Mouse (Mus musculus): ENCODE results near the gene Acoxl. TPM values are rescaled to one million over a fixed set of nuclear protein-coding genes. Genes with fewer than 3 reads are reported as not detected.

The Acoxl gene
- polyA plus RNA-seq, 1 experiment: not detected

DNA sequence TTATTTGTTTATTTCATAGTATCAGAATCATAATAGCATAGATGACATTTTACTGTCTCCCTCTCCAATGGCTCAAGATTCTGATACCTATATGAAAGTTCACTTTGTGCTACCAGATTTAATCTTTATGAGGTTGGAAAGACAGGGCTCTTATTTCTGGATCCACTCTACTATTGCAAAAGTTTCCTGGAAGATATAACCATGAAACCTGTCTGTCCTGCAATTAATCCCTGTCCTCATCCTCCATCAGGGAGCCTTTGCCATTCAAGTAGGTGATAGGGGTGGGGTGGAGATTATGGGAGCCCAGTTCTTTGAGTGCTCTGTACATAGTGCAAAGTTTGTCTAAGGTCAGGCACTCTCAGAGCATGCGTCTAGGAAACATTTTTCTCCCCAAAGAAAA, 2.7 kb downstream of the Acoxl start:
- TF ChIP-seq GATA1 (IDR thresholded peaks at IDR 0.05; ENCODE audit: low read length): no peak
- no peak for TF ChIP-seq TAL1 (IDR thresholded peaks at IDR 0.05; ENCODE audit: low read length)
- Histone ChIP-seq H3K4me1 (ENCODE audit: control insufficient read depth) (no peaks in the 10 kb centered on the region), H3K36me3 (ENCODE audit: control insufficient read depth) (no peaks in the 10 kb centered on the region), H3K9me3 (ENCODE audit: control insufficient read depth, low read length) (no peaks in the 10 kb centered on the region), H3K4me3 (replicated peaks) (no peak overlapping the region), H3K27me3 (ENCODE audit: control insufficient read depth) (peaks cover 59% of the 10 kb centered on the region)

DNA sequence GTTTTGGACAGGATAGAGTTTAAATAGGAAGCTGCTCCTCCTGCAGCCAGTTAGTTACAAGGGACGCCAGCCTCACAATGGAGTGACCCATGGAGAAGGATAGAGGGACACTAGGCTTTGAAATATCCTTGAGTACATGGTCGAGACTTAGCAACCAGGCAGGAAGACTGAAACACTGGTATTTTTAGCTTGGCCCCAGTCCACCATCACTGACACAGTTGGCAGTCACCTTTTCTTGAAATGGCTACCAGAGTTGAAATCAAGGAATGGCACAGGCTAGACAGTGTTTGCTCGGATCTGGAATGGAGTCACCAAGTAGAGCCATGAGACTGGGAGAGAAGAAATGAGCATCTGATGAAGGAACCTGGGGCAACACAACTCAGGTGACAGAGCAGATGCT, 3.7 kb downstream of the Acoxl start:
- Histone ChIP-seq H3K9me3 (ENCODE audit: control insufficient read depth, low read length) (no peaks in the 10 kb centered on the region), H3K27me3 (ENCODE audit: control insufficient read depth) (peaks cover 56% of the 10 kb centered on the region), H3K4me3 (replicated peaks) (no peak overlapping the region), H3K4me1 (ENCODE audit: control insufficient read depth) (no peaks in the 10 kb centered on the region), H3K36me3 (ENCODE audit: control insufficient read depth) (no peaks in the 10 kb centered on the region)
- TF ChIP-seq GATA1 (IDR thresholded peaks at IDR 0.05; ENCODE audit: low read length) (no peak), TAL1 (IDR thresholded peaks at IDR 0.05; ENCODE audit: low read length) (no peak)

DNA sequence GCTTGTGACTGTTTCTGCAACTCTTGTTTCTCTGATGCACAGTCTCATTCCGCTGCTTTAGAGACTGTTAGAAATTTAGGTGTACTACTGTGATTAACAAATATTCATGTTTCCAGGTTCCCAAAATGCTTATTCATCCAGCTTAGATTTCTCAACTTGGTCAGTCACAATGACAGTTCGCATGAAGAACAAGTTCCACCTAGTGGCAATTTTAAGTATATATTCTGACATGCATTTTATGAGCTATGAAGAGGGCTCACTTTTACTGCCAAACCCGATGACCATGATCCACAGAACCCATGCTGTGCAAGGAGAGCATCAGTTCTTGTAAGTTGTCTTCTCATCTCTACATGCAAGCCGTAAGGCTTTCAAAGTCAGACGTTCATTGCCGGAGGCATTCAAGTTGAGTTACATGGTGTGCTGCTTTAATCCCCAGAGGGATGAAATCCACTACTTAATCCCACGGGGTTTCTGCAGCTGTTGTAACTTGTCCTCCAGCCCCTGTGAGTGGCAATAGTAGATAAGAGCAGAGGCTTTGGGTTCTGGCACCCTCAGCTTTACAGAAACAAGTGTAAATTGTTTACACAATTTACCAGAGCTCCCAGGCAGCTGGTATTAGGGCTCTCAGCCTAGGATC, 6.8 kb downstream of the Acoxl start:
- no peak for TF ChIP-seq GATA1 (IDR thresholded peaks at IDR 0.05; ENCODE audit: low read length)
- no peak for TF ChIP-seq TAL1 (IDR thresholded peaks at IDR 0.05; ENCODE audit: low read length)
- peaks cover 25% of the 10 kb centered on the region for H3K27me3 ChIP-seq (ENCODE audit: control insufficient read depth)

DNA sequence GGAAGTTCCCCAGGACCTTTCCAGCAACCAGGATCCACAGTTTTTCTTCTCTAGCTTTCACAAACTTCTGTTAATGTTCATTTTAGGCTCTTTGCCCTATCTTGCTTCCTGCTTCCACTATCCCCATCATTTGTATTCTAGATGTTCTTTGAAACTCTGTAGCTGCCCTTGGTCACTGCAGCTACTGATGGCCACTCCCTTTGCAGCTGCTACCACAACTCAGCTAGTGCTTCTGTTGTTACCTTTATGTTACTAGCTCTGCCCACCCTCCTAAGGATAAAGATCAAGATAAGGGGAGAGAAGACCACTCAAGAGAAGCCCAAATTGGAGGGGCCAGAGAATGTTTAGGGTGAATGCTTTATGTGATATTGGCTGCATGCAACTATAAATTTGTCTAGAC, 7.3 kb downstream of the Acoxl start:
- Histone ChIP-seq H3K4me3 (replicated peaks) (no peak overlapping the region), H3K4me1 (ENCODE audit: control insufficient read depth) (no peaks in the 10 kb centered on the region), H3K27me3 (ENCODE audit: control insufficient read depth) (peaks cover 20% of the 10 kb centered on the region), H3K9me3 (ENCODE audit: control insufficient read depth, low read length) (no peaks in the 10 kb centered on the region), H3K36me3 (ENCODE audit: control insufficient read depth) (no peaks in the 10 kb centered on the region)
- TF ChIP-seq TAL1 (IDR thresholded peaks at IDR 0.05; ENCODE audit: low read length) (no peak), GATA1 (IDR thresholded peaks at IDR 0.05; ENCODE audit: low read length) (no peak)

More for the DNA sequence above, 6.8 kb downstream of the Acoxl start:
- no peaks in the 10 kb centered on the region for H3K4me1 ChIP-seq (ENCODE audit: control insufficient read depth)
- H3K9me3 ChIP-seq (ENCODE audit: control insufficient read depth, low read length): no peaks in the 10 kb centered on the region
- no peak overlapping the region for H3K4me3 ChIP-seq (replicated peaks)
- H3K36me3 ChIP-seq (ENCODE audit: control insufficient read depth): no peaks in the 10 kb centered on the region

DNA sequence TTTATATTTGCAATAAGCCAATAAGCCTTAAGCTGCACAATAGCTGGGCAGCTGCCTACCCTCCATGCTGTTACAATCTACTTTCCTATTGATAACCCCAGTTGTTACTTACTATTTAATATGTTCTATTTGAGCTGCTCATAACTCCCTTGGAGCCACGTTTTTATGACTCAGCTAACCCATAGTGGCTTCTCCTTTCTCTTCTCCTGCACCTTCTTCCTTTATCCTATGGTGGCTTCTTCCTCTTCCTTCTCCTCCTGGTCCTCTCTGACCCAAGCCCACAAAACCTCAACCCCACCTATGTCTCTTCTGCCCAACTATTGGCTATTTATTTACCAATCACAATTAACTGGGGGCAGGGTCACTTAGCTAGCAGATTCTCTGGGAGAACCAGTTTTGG, 7.9 kb downstream of the Acoxl start:
- H3K27me3 ChIP-seq (ENCODE audit: control insufficient read depth): peaks cover 15% of the 10 kb centered on the region
- H3K36me3 ChIP-seq (ENCODE audit: control insufficient read depth): no peaks in the 10 kb centered on the region
- H3K4me1 ChIP-seq (ENCODE audit: control insufficient read depth): no peaks in the 10 kb centered on the region
- no peaks in the 10 kb centered on the region for H3K9me3 ChIP-seq (ENCODE audit: control insufficient read depth, low read length)
- no peak overlapping the region for H3K4me3 ChIP-seq (replicated peaks)
- TF ChIP-seq GATA1 (IDR thresholded peaks at IDR 0.05; ENCODE audit: low read length): no peak
- TF ChIP-seq TAL1 (IDR thresholded peaks at IDR 0.05; ENCODE audit: low read length): no peak

DNA sequence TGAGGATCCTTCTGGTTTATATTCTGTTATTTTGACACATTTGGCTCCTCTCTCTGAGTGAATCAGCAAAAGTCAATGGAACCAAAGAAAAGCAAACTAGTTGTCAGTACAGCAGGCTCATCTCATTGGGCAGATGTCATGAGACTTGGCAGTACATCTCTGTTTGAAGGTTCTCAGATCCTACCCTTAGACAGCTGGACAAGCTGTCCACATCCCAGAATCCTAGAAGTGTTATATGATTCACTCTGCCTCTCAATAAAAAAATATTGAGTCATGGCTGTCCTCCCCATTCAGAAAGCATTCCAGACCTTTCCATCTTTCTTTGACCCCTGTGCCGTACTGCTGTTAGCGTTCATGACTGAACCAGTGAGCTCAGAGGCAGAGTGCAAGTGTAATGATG, 11.7 kb downstream of the Acoxl start:
- H3K9me3 ChIP-seq (ENCODE audit: control insufficient read depth, low read length): no peaks in the 10 kb centered on the region
- no peaks in the 10 kb centered on the region for H3K36me3 ChIP-seq (ENCODE audit: control insufficient read depth)
- no peak overlapping the region for H3K4me3 ChIP-seq (replicated peaks)
- TF ChIP-seq GATA1 (IDR thresholded peaks at IDR 0.05; ENCODE audit: low read length) (no peak), TAL1 (IDR thresholded peaks at IDR 0.05; ENCODE audit: low read length) (no peak)
- H3K27me3 ChIP-seq (ENCODE audit: control insufficient read depth): 0 out of 2 replicates have a peak, but pooled peaks cover 2% of the 10 kb centered on the region
- H3K4me1 ChIP-seq (ENCODE audit: control insufficient read depth): no peaks in the 10 kb centered on the region

DNA sequence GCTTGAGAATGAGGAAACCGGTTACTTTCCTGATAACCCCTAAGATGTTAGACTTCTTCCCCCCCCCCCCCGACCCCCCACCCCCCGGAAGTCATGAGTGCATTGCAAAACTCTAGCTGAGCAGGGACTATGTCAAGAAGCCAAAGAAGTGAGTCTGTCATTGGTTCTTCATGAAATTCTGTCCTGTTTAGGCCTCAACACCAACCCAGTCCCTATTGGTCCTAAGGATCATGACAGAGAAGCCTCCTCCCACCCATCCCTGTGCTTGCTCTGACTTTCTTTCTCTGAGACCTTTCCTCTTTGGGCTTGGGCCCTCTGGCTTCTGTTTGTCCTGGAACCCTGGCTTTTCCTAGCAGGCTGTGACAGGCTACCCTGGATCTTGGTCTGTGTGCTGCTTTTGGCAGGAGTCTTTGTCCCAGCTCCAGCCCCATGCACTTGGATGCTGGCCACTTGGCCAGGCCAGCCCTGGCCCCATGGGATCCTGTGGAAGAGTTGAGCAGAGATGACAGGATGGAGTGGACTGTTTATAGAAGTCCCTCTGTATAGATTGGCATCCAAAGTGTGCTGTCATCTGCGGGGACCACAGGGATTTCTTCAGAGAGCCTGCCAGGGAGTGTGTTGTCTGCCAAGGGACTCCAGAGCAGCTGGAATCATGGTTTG, 15.8 kb downstream of the Acoxl start:
- no peaks in the 10 kb centered on the region for H3K4me1 ChIP-seq (ENCODE audit: control insufficient read depth)
- no peaks in the 10 kb centered on the region for H3K9me3 ChIP-seq (ENCODE audit: control insufficient read depth, low read length)
- no peaks in the 10 kb centered on the region for H3K36me3 ChIP-seq (ENCODE audit: control insufficient read depth)
- H3K4me3 ChIP-seq (replicated peaks): no peak overlapping the region
- TF ChIP-seq GATA1 (IDR thresholded peaks at IDR 0.05; ENCODE audit: low read length) (no peak), TAL1 (IDR thresholded peaks at IDR 0.05; ENCODE audit: low read length) (no peak)
- H3K27me3 ChIP-seq (ENCODE audit: control insufficient read depth): no peaks in the 10 kb centered on the region

DNA sequence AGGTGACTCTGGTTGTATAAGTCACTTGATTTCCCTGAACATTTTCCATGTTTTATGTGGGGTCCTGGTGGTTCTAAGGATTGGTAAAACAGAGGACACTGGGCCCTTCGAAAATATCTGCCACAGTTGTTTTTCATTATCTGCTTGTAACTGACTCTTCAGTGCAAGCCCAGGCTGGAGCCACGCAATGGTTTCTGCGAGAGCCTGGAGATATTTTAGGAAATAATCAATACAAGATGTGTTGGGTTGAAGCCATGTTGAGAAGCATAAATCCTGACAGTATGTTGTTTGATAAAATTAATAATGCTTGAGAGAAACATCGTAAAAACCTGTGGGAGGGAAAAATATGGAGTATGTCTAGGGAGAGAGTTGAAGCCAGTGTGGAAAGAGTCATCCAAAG, 25.7 kb downstream of the Acoxl start:
- Histone ChIP-seq H3K4me3 (replicated peaks) (no peak overlapping the region), H3K36me3 (ENCODE audit: control insufficient read depth) (no peaks in the 10 kb centered on the region), H3K4me1 (ENCODE audit: control insufficient read depth) (no peaks in the 10 kb centered on the region), H3K27me3 (ENCODE audit: control insufficient read depth) (no peaks in the 10 kb centered on the region), H3K9me3 (ENCODE audit: control insufficient read depth, low read length) (no peaks in the 10 kb centered on the region)
- TF ChIP-seq GATA1 (IDR thresholded peaks at IDR 0.05; ENCODE audit: low read length) (no peak), TAL1 (IDR thresholded peaks at IDR 0.05; ENCODE audit: low read length) (no peak)

DNA sequence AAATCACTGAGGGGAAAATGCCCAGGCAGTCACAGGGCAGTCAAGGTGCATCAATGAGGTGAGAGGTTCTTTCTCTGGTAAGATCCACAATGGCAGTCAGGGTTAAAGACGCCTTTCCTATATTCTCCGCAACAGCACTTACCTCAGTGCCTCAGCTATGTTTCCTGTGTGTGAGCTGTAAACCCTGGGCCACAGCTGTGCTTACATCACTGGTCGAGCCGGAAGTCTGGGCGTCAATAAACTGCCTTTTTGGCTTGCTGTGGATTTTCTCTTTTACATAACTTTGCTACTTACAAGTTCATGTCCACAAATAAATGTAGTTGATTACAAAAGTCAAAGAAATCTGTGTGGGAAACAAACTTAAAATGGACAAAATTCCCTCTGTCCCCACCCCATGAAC, 42.4 kb downstream of the Acoxl start:
- no peaks in the 10 kb centered on the region for H3K9me3 ChIP-seq (ENCODE audit: control insufficient read depth, low read length)
- TF ChIP-seq TAL1 (IDR thresholded peaks at IDR 0.05; ENCODE audit: low read length): no peak
- H3K36me3 ChIP-seq (ENCODE audit: control insufficient read depth): no peaks in the 10 kb centered on the region
- no peak overlapping the region for H3K4me3 ChIP-seq (replicated peaks)
- H3K27me3 ChIP-seq (ENCODE audit: control insufficient read depth): no peaks in the 10 kb centered on the region
- H3K4me1 ChIP-seq (ENCODE audit: control insufficient read depth): no peaks in the 10 kb centered on the region

Measured in erythroblast, embryonic 14.5 days (primary cell).